Mouse (Mus musculus) liver (tissue): ENCODE measurements around the gene Per1.

ENCODE experiments used
- DNase-seq: peaks from one replicate; pipeline ENCODE4 v3.0.0-alpha.2; 2020; ENCODE audit warnings: mixed read lengths

Gene Per1

DNA sequence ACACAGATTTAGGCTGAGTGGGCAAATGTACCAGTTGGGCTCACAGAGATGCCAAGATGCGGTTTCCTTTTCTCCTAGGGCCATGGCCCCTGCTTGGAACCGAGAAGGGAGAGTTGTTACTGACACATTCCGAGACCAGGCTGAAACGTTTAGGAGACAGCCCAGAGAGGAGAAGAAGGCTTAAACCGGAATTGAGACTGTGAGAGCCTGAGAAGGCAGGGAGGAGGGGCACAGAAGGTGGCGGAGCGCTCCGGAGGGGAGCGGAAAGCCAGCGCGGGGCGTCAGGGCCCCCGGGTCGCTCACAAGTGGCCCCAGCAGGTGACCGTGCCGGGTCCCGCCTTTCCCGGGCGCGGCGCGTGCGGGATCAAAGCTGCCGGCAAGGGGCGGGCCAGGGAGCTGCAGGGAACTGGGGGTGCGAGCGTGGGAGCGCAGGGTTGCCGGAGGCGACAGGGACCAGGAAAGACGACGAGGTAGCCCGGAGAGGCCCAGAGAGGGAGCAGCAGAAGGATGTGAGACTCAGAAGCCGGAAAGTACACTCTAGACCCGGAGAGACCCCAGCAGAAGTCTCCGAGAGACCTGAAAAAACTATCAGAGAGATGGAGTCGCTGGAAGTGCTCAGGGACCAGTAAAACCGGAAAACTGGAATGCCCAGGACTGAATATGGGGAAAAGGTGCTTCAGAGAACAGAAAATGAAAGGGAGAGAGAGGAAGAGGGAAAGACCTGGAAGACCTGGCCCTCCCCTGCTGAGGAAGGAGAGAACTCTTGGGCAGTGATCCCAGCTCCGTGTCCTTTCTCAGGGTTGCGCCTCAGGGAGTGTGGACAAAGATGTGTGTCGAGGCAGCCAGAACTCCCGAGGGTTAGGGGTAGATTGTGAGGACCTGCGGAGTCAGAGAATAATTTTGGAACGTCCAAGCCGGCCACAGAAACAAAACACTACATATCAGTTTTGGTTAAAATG is 23.0 kb downstream of the Per1 start:
- DNase-seq, result peak; percentile 80

DNA sequence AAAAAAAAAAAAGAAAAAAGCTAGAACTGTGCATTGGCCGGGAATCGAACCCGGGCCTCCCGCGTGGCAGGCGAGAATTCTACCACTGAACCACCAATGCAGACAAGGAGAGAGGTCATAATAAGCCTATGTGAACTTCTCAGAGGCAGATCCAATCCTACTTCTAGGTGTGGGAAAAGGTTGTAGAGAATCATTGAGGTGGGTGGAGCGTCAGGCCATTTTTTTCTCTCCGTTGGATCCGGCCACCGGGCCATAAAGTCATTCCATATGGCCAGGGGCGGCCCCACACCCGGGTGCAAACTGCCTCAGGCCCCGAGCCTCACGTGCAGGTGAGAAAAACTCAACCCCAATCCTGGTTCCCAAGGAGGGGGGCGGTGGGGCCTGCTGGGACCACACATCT is 23.7 kb downstream of the Per1 start:
- DNase-seq, result peak; percentile 85

DNA sequence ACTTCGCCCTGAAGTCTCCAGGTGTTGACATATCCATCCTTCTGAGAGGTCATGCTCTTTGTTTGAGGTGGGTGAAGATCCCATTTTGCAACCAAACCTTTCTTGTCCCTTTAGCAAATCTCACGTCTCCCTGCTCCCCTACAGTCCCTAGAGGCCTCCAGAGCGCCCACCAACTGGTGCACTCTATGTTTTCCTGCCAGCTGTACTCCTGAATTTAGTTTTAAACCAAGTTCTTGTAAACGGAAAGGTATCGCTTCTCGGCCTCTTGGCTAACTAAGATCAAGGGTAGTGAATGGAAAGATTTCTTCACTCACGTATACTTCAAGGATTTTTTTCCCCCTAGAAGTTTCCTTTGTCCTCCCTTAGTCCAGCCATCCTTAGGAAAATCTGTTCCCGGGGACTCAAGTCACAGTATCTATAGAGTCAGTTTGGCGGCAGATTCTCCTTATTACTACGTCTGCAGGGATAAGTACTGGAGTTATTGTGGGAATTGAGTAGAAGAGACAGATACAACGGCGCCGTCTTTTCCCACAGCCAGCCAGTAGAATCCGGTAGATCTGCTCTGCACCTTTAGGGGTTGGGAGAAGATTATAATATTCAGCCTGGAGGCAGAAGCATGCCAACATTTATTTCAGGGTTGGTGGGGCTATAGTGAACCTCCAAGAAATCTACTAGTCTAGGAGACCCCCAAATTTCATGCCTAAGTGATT is 24.6 kb downstream of the Per1 start:
- no peak for DNase-seq

DNA sequence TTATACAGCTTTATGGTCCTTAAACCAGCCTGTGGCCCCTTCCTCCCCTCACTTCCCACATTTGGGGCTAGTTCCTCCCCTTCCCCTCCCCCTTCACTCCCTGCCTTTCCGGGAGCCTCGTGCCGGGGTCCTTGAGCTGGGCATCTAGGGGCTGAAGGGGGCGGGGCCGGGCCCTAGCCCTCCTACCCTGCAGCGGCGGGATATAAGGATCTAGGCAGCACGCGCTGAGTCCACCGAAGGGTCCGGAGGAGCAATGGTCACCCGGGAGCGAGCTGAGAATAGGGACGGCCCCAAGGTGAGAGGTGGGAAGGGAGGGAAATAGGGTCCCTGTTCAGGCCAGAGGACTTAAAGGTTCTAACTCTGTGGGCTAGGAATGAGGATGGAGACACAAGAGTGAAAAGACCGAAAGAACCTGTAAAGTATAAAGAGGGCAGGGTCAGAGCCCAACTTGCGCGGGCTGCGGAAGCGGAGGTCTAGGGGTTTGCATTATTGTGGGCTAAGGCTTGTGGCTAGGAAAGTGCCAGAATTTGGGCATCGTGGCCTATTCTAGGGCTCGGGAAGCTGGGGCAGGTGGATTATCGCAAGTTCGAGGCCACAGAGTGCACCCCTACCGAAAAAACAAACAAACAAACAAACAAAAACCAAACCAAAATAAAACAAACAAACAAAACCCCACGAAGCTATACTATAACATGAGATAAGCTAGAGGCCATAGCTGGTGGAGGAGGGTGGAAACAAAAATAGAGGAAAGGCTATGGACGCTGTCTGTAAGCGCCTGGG is 25.4 kb downstream of the Per1 start, which contains the start of gene Hes7:
Gene Hes7 (plus strand): TSS at position 184 of the 780 bp plus-strand sequence.
- DNase-seq, result peak; percentile 28

DNA sequence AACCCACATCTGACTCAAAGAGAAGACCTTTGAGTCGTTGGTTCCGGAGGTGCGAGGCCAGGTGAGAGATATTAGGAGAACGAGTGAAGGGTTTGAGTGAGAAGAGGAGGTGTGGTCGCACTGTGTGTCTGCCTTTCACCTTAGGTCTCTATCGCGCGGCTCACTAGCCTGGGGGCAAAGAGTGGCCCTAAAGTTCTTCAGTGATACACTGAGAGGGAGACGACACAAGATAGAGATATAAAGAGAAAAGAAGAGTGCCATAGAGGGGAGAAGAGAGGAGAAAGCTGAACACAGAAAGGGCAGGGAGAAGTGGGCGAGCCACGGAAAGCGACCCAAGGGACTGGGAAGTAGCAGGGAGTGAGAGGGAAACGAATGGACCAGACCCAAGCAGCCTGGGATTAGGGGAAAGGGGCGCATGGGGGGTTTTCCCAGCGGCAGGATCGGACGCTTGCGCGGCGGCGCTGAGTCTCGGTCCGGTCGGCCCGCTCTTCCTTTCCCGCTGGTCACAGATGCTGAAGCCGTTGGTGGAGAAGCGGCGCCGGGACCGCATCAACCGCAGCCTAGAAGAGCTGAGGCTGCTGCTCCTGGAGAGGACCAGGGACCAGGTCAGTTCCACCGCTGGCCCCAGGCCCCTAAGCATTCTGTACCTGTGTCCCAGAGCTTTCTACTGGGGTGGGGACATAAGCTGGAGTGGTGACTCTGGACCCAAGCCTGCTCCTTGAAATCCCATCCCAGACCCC is 26.2 kb downstream of the Per1 start:
- DNase-seq, result peak; percentile 37

DNA sequence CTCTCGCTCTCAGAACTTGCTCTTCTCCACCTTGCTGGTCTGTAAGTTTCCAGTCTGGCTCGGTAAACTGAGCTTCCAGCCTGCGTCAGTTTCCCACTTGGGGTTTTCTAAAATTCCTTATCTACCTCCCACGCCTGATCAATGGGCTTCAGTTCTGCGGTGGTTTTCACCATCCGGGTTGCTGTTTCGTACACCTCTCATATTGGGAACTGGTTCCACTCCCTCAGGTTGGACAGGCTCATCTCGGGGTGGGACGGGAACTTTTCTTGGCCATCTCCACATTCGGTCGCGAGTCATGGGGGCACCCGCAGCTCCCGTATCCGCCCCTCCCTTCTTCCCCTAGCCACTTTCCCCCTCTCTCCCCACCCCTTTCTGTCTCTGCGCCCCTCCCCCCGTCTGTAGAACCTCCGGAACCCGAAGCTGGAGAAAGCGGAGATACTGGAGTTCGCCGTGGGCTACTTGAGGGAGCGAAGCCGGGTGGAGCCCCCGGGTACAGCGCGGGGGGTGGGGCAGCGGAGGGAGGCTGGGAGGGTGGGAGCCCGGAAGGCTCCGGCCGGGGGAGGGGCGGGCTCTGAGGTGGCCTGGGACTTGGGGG is 26.8 kb downstream of the Per1 start:
- DNase-seq, result no peak

DNA sequence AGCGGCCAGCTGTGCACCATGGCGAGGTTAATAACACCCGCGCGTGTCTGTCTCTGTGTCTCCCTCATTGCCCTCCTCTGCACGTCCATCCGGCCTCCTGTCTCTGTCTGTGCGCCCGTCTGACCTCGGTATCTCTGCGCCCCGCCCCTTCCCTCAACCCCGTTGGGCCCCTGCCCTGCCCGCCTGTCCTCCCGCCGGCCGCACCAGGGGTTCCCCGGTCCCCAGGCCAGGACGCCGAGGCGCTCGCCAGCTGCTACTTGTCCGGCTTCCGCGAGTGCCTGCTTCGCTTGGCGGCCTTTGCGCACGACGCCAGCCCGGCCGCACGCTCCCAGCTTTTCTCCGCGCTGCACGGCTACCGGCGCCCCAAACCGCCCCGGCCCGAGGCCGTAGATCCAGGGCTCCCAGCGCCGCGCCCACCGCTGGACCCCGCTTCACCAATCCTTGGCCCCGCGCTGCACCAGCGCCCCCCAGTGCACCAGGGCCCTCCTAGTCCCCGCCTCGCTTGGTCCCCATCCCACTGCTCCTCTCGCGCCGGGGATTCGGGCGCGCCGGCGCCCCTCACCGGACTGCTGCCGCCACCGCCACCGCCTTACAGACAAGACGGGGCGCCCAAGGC is 27.4 kb downstream of the Per1 start, which contains the start of gene 9130213A22Rik:
Gene 9130213A22Rik (minus strand): TSS at position 254 of the 616 bp plus-strand sequence.
- DNase-seq, result peak; percentile 87

DNA sequence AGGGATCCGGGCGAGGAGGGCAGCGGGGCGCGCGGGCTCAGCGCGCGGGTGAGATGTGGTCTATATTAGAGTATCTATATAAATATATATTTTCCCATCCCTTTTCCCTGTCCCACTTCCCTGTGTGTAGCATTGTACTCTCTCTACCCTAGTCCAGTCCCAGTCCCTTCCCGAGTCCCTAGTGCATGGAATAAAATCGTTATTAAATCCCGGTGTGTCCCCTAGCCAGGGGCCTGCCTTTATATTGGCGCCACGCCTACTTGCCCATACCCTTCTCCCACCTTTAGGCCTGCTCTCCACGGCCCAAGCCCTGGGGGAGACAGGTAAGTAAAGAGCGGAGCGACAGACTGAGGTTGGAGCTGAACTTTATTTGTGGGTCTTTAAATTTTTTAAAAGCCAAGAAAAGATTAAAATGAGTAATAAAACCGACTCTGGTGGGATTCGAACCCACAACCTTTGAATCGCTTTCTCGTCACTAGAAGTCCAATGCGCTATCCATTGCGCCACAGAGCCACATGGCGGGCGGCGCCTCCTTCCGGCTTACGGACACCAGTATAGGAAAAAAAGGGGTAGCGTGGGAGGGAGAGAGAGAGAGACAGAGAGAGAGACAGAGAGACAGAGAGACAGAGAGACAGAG is 28.2 kb downstream of the Per1 start:
- peak; percentile 92 for DNase-seq

DNA sequence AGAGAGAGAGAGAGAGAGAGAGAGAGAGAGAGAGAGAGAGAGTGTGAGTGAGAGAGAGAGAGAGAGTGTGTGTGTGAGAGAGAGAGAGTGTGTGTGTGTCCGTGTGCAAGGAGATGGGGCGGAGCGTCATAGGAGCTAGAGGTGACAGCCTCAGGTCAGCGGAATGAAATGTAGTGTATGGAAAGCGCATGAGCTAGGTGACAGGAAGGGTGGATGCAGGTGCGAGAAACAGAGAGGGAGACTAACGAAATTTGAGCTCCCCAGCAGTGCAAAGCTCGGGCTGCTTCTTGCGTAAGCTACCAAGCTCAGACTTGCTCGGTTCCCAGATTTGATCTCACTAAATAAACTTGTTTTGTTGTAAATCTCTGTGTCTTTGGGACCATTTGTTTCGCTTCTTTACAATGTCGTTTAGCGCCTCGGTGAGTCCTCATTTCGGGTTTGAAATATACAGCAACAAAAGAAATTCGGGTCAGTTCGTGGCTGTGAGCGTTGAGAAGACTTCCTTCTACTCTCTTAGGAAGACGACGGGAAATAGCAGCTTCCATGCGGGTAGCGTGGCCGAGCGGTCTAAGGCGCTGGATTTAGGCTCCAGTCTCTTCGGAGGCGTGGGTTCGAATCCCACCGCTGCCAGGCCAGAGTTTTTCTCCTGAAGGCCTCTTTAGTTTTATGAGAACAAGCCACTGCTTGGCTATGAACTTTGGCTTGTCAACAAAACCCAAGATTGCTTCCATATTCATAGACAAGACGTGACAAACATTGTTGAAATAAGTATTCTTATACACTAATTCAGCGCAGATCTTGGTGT is 28.9 kb downstream of the Per1 start:
- DNase-seq, result peak; percentile 94

DNA sequence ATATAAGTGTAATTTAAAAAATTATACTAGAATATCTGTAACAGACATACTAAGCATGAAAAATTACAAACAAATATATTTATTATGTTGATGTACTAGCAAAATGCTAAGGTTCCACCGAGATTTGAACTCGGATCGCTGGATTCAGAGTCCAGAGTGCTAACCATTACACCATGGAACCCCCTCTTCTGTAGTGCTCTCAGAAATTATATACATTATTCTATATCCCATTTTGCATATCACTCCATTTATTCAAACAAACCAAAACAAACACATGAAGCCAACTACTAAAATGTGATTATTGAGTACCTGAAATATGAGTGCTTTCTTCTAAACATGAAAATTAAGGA is 29.5 kb downstream of the Per1 start:
- DNase-seq, result peak; percentile 77

DNA sequence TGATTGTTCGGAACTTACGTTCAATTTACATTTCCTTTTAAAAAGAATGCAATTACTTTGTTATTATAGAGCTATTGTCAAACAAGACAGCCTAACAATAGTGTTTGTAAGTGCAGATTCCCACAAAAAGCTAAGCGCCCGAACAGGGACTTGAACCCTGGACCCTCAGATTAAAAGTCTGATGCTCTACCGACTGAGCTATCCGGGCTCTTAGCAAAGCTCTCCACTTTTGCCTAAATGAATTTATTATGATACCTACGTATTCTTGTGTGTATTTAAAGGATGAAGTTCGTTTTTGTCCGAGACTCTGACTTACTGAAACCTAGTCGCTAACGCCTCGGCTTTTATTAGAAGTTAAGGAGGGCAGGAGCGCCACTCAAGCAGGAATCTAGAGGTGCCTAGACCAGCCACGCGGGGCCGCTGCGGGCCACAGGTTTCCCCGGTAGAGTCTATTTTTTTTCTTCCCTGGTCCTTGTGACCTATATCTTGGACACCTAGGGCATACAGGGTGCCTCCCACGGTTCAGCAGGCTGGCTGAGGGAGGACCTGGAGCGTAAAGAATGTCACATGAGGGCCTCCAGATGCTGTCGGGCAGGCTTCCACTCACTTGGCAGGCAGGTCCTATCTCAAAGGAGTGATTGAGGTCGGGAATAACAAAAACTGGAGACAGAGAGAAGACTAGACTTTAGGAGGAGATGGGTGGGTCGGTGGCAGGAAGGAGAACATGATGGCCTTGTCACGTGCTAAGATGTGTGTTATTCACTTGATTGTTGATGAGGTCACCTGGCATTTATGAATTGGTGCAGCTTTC is 30.2 kb downstream of the Per1 start:
- DNase-seq, result peak; percentile 85

DNA sequence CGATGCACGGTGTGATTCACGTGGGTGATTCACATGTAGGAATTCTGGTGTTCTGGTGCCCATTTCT is 30.7 kb downstream of the Per1 start, which contains the start of gene Aloxe3:
Gene Aloxe3 (plus strand): TSS at position 45 of the 67 bp plus-strand sequence.
- DNase-seq, result no peak

DNA sequence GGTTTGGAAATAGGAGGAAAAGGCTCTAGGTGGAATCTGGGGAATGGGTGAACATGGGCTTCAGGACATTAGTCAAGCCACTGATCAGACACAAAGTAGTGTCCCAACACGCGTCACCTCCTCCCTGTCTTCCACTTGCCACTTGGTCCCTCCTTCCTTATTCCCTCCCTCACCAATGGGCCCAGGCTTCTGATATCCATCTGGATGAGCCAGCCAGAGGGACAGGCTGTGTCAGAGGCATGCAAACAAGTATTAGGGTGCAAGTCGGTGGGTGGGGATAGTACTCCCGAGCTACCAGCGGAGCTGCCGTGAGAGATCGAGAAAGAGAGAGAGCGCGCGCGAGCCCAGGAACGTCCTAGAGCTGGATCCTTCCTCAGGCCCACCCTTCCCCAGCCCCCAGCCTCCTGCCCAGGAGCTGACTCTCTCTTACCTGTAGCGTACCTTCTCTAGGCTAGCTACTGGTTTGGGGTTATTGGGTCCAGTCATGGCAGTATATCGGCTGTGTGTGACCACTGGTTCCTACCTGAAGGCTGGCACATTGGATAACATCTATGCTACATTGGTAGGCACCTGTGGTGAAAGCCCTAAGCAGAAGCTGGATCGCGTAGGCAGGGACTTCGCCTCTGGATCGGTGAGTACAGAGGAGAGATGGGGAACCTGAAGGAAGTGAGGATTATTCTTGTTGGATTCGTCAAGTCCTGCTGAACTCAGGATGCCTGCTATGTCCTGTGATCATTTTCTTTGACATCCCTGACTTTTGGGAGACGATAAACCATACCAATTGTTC is 31.1 kb downstream of the Per1 start:
- peak; percentile 26 for DNase-seq

DNA sequence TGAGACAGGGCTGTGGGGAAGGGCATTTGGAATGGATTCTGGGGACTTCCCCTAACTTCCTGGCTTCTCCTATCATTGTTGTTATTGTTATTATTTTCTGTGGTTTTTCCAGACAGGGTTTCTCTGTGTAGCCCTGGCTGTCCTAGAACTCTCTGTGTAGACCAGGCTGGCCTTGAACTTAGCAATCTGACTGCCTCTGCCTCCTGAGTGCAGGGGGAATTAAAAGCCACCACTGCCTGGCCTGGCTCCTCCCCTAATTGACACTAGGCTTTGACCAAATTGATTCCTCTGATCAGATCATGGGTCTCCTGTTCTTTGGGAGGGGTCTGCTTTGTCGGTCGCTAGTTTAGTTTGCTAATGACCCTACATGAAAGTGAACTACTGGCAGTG is 31.7 kb downstream of the Per1 start:
- no peak for DNase-seq

DNA sequence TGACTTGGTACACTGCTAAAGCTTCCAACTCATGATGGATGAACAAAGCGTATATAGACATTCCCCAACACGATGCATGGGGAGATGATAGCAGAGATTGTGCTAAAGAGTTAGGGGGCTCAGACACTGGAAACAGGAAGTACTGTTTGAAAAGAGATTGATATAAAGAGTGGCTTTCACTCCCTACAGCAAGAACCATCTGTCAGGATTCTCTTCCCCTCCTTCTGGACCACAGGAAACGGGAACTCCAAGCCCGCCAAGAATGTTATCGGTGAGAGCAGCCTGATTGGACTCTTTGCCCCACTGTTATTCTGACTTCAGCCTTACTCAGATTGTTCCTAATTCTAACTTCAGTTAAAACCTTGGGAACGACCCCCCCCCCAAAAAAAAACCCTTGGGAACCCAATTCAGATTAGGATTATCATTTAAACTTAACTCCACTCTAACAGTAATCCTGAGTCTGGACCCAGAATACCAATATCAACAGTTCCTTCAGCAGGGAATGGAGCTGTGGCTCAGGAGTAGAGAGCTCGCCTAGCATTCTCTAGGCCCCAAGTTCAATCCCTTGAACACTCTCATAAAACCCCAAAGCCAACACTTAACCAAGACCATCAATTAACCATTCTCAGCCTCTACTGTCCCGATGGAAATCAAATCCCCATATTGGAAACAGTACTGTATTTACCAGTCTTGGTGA is 33.6 kb downstream of the Per1 start:
- no peak for DNase-seq

DNA sequence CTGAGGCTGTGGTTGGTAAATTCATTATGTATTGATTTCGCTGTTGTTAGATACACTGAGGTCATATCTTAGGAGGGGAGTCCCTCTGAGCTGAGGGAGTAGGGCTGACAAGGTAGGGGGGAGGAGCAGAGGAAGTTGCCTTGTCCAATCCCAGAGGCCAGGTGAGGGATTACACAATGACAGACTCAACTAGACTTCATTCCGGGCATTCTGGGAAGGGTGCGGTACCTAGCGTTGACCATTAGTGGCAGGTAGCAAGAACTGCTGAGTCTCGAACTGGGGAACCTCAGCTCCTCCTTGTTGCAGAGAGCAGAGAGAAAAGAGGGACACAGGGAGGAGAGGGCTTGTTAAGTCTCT is 38.5 kb downstream of the Per1 start:
- no peak for DNase-seq

DNA sequence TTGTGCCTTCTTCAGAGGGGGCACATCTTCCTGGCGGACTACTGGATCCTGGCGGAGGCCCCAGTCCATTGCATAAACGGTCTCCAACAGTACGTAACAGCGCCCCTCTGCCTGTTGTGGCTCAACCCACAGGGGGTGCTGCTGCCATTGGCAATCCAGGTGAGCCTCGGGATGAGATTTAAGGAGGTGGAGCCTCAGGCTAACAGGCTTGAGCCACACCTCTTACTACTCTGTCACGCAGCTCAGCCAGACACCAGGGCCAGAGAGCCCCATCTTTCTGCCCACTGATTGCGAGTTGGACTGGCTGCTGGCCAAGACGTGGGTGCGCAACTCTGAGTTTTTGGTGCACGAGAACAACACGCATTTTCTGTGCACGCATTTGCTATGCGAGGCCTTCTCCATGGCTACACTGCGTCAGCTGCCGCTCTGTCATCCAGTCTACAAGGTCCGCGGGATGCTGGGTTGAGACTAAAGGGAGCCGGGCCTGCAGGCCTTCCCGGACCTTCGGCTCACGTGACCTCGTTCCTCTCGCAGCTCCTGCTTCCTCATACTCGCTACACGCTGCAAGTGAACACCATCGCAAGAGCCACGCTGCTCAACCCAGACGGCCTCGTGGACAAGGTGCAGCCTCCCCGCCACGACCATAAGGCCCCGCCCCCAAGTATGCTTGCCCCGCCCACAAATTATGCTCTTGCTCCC is 39.1 kb downstream of the Per1 start:
- peak; percentile 63 for DNase-seq

DNA sequence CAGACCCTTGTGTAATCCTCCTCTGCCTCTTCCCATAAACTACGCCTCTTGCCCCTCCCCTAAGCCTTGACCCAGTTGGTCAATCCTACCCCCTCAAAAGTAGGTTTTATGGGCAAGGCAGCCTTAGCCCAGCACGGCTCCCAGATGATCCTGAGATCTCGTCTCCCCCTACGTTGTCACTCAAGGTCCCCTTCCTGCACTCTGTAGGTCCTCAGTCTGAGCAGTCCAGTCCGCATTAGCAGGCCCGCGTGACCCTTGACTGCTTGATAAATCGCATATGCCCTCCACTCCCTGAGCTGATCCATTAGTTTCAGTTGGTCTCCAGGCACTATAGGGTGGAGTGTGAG is 39.6 kb downstream of the Per1 start:
- no peak for DNase-seq
